Mouse (Mus musculus) lung, postnatal 0 days (tissue): ENCODE data around the gene Zfand3. TPM values are rescaled to one million over a fixed set of nuclear protein-coding genes. Genes with fewer than 3 reads are reported as not detected.

Experiments
- ATAC-seq: fragments of 200-750 bp; cut with Nextera tagmentation; 2 replicates; pipeline ENCODE4 v1.8.0; 2017; ENCODE audit warnings: moderate library complexity
- DNase-seq: peaks from one replicate; pipeline ENCODE4 v3.0.0-alpha.2; 2016; ENCODE audit warnings: low spot score
- H3K27ac ChIP-seq: fragments of 300-500 bp; sonication (generic); 2 replicates; pipeline ENCODE4 v1.5.1; 2014; ENCODE audit warnings: antibody characterized with exemption, mild to moderate bottlenecking, low read length, mixed read lengths
- H3K27me3 ChIP-seq: fragments of 300-500 bp; sonication (generic); replicated peaks from 2 replicates; pipeline ENCODE4 v1.6.1; 2014; ENCODE audit warnings: low read length, mixed read lengths; ENCODE audit not compliant: insufficient read depth
- H3K36me3 ChIP-seq: fragments of 300-500 bp; sonication (generic); 2 replicates; pipeline ENCODE4 v1.6.1; 2014; ENCODE audit warnings: low read length, mixed read lengths; ENCODE audit not compliant: insufficient read depth
- H3K4me1 ChIP-seq: fragments of 300-500 bp; sonication (generic); 2 replicates; pipeline ENCODE4 v1.6.1; 2014; ENCODE audit warnings: antibody characterized with exemption, low read depth, low read length, mixed read lengths; ENCODE audit not compliant: insufficient read depth
- H3K4me2 ChIP-seq: fragments of 300-500 bp; sonication (generic); replicated peaks from 2 replicates; pipeline ENCODE4 v1.6.1; 2014; ENCODE audit warnings: low read depth, mild to moderate bottlenecking, low read length, moderate library complexity, mixed read lengths
- H3K4me3 ChIP-seq: fragments of 300-500 bp; sonication (generic); 2 replicates; pipeline ENCODE4 v1.5.1; 2014; ENCODE audit warnings: low read depth, low read length
- H3K9ac ChIP-seq: fragments of 300-500 bp; sonication (generic); replicated peaks from 2 replicates; pipeline ENCODE4 v1.6.1; 2014; ENCODE audit warnings: low read depth, mild to moderate bottlenecking
- H3K9me3 ChIP-seq: fragments of 300-500 bp; sonication (generic); 2 replicates; pipeline ENCODE4 v1.6.1; 2016; ENCODE audit warnings: low read length, mixed read lengths
- CTCF ChIP-seq: IDR thresholded peaks from 2 replicates; pipeline ENCODE4 v1.5.1; 2016; ENCODE audit warnings: antibody characterized with exemption, mild to moderate bottlenecking
- EP300 ChIP-seq: IDR thresholded peaks from 2 replicates; pipeline ENCODE4 v1.6.1; 2016; ENCODE audit warnings: antibody characterized with exemption, mild to moderate bottlenecking, control low read depth
- WGBS: fragments of 180-500 bp; shearing (Covaris S2); extraction: QIAGEN DNeasy Blood & Tissue Kit; methylation state at CpG from one replicate; pipeline ENCODE4 v1.1.7; 2014; 5-methylcytosine and 5-hydroxymethylcytosine counted together
- polyA plus RNA-seq: library from polyadenylated mRNA; unstranded; fragments of >200 nt; fragmentation: Nextera tagmentation; extraction: Ambion mirVana; gene quantifications from 2 replicates; pipeline ENCODE4 v1.2.1, GENCODE M21; 2015

The Zfand3 gene
- polyA plus RNA-seq, 1 experiment from 2014 or later: 52.1 TPM

DNA sequence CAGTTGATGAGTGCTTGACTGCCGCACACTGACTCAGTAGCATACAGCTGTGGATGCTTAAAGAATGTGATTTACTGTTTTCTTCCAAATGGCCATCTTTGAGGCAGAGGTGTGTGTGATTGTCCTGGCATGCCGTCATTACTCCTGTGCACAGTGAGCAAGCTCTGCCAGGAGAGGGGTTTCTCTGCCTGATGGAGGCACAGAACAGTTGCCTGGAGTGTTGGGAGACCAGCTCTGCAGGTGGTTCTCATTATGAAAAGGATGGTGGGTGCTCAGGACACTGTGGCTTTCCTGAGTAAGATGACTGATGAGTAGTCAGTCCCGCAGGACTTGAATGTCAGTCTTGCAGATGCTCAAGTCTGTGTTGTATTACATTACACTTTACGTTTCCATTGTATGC, 149.6 kb downstream of the Zfand3 start:
- TF ChIP-seq CTCF (no peak), EP300 (no peak)
- DNase-seq (no peak), ATAC-seq (no peak)
- H3K9ac ChIP-seq: no peak overlapping the region
- no peak overlapping the region for H3K4me2 ChIP-seq
- H3K36me3 ChIP-seq: no peaks in the 10 kb centered on the region
- no peaks in the 10 kb centered on the region for H3K9me3 ChIP-seq
- no peaks in the 10 kb centered on the region for H3K4me1 ChIP-seq
- no peak overlapping the region for H3K4me3 ChIP-seq
- H3K27me3 ChIP-seq: no peaks in the 10 kb centered on the region
- no peak overlapping the region for H3K27ac ChIP-seq
- WGBS: 68% methylated on average over 4 of the region's 4 CpGs

DNA sequence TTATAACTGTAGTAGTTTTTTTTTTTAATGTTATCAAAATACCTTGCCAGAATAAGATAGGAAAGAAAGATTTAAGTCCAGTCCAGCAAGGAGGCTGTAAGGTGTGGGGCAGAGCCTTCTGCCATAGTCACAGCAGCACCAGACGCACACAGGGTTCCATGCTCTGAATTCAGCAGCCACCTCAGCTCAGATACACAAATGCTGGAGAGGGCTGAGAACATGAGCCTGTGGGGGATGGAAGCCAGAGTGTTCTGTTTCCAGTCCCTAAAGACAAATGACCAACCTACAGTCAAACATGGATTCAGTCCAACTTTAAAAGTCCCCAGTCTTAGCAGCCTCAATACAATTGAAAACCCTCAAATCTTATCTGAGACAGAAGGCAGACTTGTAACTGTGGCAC, 150.3 kb downstream of the Zfand3 start:
- no peaks in the 10 kb centered on the region for H3K27me3 ChIP-seq
- no peak overlapping the region for H3K9ac ChIP-seq
- TF ChIP-seq EP300 (no peak), CTCF (no peak)
- DNase-seq (no peak), ATAC-seq (no peak)
- 49% methylated on average over 1 of the region's 1 CpGs for WGBS
- H3K4me1 ChIP-seq: no peaks in the 10 kb centered on the region
- no peak overlapping the region for H3K27ac ChIP-seq
- H3K4me2 ChIP-seq: no peak overlapping the region
- H3K4me3 ChIP-seq: no peak overlapping the region
- H3K9me3 ChIP-seq: no peaks in the 10 kb centered on the region
- H3K36me3 ChIP-seq: no peaks in the 10 kb centered on the region

DNA sequence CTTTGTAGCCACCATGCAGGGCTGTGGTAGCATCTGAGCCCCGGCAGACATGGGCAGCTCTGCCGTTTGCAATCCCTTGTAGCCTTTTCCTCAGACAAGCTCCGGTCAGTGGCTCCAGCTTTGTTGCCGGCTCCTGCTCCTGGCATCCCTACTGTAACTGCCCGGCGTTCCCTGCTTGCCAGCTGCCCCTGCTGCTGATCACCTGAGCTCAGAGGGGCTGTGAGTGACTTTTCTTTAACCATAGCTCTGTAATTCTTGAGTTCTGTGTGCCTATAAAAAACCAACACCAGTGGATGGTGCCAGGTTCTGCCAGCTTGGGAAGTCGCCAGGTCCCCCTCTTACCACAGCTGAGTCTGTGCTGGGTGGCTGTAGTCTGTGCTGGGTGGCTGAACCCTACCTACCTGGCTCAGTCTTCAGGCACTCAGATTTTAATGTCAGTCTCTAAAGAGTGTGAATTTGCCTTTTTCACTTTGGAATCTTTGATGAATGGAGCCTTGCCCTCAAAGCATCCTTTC, 150.9 kb downstream of the Zfand3 start:
- Histone ChIP-seq H3K4me2 (no peak overlapping the region), H3K27ac (no peak overlapping the region), H3K9me3 (no peaks in the 10 kb centered on the region), H3K9ac (no peak overlapping the region), H3K4me1 (no peaks in the 10 kb centered on the region), H3K4me3 (no peak overlapping the region), H3K36me3 (no peaks in the 10 kb centered on the region), H3K27me3 (no peaks in the 10 kb centered on the region)
- DNase-seq: no peak
- WGBS: 68% methylated on average over 7 of the region's 7 CpGs
- TF ChIP-seq CTCF: no peak
- no peak for TF ChIP-seq EP300
- no peak for ATAC-seq

DNA sequence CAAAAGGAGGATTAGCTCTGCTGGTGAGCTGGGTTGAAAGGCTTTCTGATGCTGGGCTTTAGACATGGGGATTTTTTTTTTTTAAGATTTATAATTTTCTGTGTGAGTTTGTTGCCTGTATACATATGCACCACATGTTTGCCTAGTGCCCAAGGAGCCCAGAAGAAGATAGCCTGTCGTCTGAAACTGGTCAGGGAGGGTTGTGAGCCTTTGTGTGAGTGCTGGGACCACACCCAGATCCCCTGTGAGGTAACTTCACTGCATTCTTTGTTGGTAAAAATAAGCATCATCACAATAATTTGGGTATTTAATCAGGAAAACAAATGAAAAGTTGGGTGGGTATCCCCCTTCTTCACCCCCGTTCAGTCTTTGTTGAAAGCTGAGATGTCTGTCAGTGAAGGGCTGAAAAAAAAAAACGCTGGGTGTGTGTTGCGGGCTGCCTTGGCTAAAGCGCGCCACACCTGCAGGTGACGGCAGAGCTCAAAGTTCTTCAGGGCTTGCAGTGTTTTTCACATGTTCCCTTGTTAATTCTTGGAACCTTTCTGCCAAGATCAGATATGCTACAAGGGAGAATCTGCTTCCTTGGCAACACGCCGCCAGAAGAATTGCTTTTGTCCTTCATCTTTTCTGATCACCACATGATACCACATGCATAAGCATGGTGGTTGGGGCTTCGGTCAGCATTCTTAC, 154.0 kb downstream of the Zfand3 start:
- TF ChIP-seq CTCF (no peak), EP300 (no peak)
- no peaks in the 10 kb centered on the region for H3K27me3 ChIP-seq
- no peak overlapping the region for H3K27ac ChIP-seq
- H3K9me3 ChIP-seq: no peaks in the 10 kb centered on the region
- H3K4me1 ChIP-seq: no peaks in the 10 kb centered on the region
- no peak for ATAC-seq
- H3K4me3 ChIP-seq: no peak overlapping the region
- WGBS: 76% methylated on average over 10 of the region's 10 CpGs
- no peak for DNase-seq
- no peaks in the 10 kb centered on the region for H3K36me3 ChIP-seq
- H3K9ac ChIP-seq: no peak overlapping the region
- no peak overlapping the region for H3K4me2 ChIP-seq

DNA sequence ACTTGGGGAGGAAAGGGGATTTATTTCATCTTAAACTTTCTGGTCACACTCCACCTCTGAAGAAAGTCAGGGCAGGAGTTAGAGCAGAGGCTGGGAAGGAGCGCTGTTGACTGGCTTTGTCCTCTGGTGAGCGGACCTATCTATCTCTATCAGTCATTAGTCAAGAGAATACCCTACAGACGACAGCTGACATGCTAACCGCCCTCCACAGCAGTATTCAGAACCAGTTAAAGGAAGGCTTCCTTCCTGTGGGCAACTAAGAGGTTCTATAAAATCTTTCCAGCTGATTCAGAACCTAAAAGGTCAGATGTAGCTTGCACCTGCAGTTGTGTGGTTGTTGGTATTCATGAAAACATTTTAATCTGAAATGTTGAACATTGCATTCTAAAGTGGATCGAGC, 154.8 kb downstream of the Zfand3 start:
- Histone ChIP-seq H3K9ac (no peak overlapping the region), H3K4me2 (no peak overlapping the region), H3K4me3 (no peak overlapping the region), H3K36me3 (no peaks in the 10 kb centered on the region), H3K27me3 (no peaks in the 10 kb centered on the region), H3K9me3 (no peaks in the 10 kb centered on the region), H3K27ac (no peak overlapping the region), H3K4me1 (no peaks in the 10 kb centered on the region)
- WGBS: 59% methylated on average over 5 of the region's 5 CpGs
- TF ChIP-seq EP300 (no peak), CTCF (no peak)
- ATAC-seq: no peak
- DNase-seq: no peak

DNA sequence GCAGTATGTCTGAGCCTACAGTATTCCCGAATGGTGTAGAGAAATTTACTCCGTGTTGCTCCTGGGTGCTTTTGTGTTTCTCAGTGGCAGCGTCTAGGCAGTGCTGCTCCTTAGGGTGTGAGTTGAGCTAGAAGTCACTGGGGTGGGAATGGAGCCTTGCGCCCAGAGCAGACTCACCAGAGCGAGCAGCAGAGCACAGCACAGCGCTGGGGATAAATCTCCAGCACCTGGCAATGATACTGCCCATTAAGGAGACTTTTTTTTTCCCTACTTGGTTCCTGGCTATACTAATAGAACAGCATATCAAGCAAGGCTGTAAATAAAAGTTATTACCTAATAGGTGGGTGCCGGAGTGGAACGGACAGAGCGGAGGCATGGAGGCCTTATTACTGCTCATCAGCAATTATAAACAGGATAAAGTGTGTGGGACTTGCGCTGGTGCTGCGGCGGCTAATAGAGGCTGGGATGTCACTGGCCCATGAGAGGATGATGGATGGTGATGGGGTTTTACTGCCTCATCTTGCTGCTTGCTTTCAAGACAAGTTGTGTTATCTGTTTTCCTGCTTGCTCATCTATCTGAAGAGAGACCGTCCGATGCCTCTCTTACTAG, 156.4 kb downstream of the Zfand3 start:
- ATAC-seq: no peak
- no peak for TF ChIP-seq CTCF
- no peak for TF ChIP-seq EP300
- WGBS: 80% methylated on average over 14 of the region's 14 CpGs
- no peaks in the 10 kb centered on the region for H3K4me1 ChIP-seq
- H3K9ac ChIP-seq: no peak overlapping the region
- no peak overlapping the region for H3K4me2 ChIP-seq
- no peaks in the 10 kb centered on the region for H3K27me3 ChIP-seq
- H3K27ac ChIP-seq: no peak overlapping the region
- no peak overlapping the region for H3K4me3 ChIP-seq
- no peaks in the 10 kb centered on the region for H3K9me3 ChIP-seq
- no peaks in the 10 kb centered on the region for H3K36me3 ChIP-seq
- DNase-seq: no peak
